Mouse (Mus musculus) c-Kit-positive CD71-positive TER-119-positive erythroid progenitor cells, embryonic 14.5 days (primary cell): ENCODE data around the gene Gm17509.
"Not testable (repeated sequence)": the region's sequence is repeated elsewhere in the genome, so short reads cannot be mapped to it uniquely, and the experiment has no call there.

Source experiments
- DNase-seq: peaks from one replicate; pipeline ENCODE4 v3.0.0-alpha.2; 2013; ENCODE audit warnings: low spot score

The Gm17509 gene

GRCm38 (mm10) chr13:117206066-117206465 lies 14.8 kb downstream of the Gm17509 start:
- DNase-seq: no peak

- DNase-seq: no peak
Measured at GRCm38 (mm10) chr13:117204685-117205084, 16.2 kb downstream of the Gm17509 start.

- DNase-seq: no peak
Measured at GRCm38 (mm10) chr13:117202755-117203471, 18.0 kb downstream of the Gm17509 start.

- DNase-seq: peak; percentile 69
Measured at GRCm38 (mm10) chr13:117198402-117199083, 22.3 kb downstream of the Gm17509 start.

DNA sequence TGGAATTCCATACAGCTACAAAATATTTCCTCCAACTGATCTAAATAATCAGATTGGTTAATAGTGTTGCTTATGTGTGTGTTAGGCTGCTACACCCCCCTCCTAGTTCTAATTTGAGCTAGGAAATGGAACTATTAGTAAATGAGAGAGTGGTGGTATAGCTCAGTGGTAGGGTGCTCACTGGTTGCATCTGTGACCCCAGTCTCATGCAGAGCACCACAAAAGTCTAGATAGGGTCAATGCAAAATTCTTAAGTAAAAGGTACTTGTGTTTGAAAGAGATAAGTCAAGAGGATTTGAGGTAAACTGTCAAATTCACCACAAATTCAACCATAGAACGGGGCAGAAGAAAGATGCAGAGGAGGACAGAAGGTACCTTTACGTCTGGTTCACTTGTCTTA lies 23.2 kb downstream of the Gm17509 start:
- DNase-seq: no peak

- no peak for DNase-seq
Measured at GRCm38 (mm10) chr13:117195569-117196495, 25.0 kb downstream of the Gm17509 start.

- no peak for DNase-seq
Measured at GRCm38 (mm10) chr13:117193422-117193983, 27.4 kb downstream of the Gm17509 start.

- DNase-seq: no peak
Measured at GRCm38 (mm10) chr13:117192161-117192560, 28.7 kb downstream of the Gm17509 start.

- no peak for DNase-seq
Measured at GRCm38 (mm10) chr13:117185329-117185728, 35.5 kb downstream of the Gm17509 start.

DNA sequence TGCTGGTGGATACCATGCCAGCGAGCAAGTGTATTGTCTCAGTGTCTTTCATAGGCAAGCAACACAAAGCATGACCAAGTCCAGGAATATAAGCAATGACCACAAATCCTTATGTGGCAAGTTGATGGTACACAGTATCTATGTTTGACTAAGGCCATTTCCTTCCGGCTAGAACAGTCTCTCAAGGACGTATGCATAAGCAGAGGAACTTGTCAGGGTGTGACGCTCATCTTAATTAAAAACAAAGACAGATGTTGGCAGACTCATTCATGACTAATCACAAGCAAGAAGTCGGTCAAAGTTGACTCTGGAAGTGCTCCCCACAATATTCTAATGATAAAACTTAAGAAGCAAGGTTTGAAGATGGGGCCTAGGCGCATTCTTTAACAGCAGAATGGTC lies 37.6 kb downstream of the Gm17509 start:
- DNase-seq: no peak

GRCm38 (mm10) chr13:117180912-117181311 lies 40.0 kb downstream of the Gm17509 start:
- DNase-seq: not testable (repeated sequence)
